Mouse (Mus musculus): ENCODE measurements around the gene Prss48. TPM values are rescaled to one million over a fixed set of nuclear protein-coding genes. Genes with fewer than 3 reads are reported as not detected.

Gene Prss48
- total and polyA plus RNA-seq, 3 experiments = not detected

GRCm38 (mm10) chr3:86033455-86034090 lies 31.3 kb upstream of the Prss48 start:
- Histone ChIP-seq H3K27ac (ENCODE audit: insufficient read depth, low read depth) (no peak overlapping the region), H3K4me2 (ENCODE audit: insufficient read depth, low read depth, poor library complexity, severe bottlenecking) (no peak overlapping the region), H3K9ac (ENCODE audit: insufficient read depth, low read depth) (no peak overlapping the region), H3K9me3 (replicated peaks; ENCODE audit: low read length) (no peaks in the 10 kb centered on the region), H3K27me3 (replicated peaks) (no peaks in the 10 kb centered on the region), H3K4me3 (replicated peaks in 1 of 3; ENCODE audit: low read depth in 2 of 3, low read length in 2 of 3, poor library complexity in 1 of 3) (no peak overlapping the region), H3K4me1 (ENCODE audit: control insufficient read depth in 1 of 2, insufficient read depth in 2 of 2) (no peaks in the 10 kb centered on the region), H3K36me3 (replicated peaks in 1 of 2; ENCODE audit: control insufficient read depth in 1 of 2, insufficient read depth in 1 of 2, low read length in 1 of 2) (no peaks in the 10 kb centered on the region), H3K79me2 (replicated peaks; ENCODE audit: control insufficient read depth, extremely low read depth, insufficient read depth, poor library complexity, severe bottlenecking) (no peaks in the 10 kb centered on the region)
- dilution Hi-C loops (cut with MboI; ENCODE audit: extremely low pct_ligation_motif_present, extremely low pct_unique_long_range_greater_than_20kb, low sequenced_read_pairs) (no loop called here), in situ Hi-C loops (cut with MboI; ENCODE audit: low pct_ligation_motif_present, low pct_unique_long_range_greater_than_20kb, low sequenced_read_pairs) (no loop called here)
- TF ChIP-seq UBTF (IDR thresholded peaks at IDR 0.05; ENCODE audit: low read depth, low read length) (no peak), NRF1 (IDR thresholded peaks at IDR 0.05; ENCODE audit: low read depth, low read length) (no peak), TCF12 (IDR thresholded peaks at IDR 0.05; ENCODE audit: low read depth, low read length) (no peak), EP300 (IDR thresholded peaks at IDR 0.05; ENCODE audit: low read length) (no peak), MXI1 (IDR thresholded peaks at IDR 0.05; ENCODE audit: low read depth, low read length) (no peak), KAT2A (IDR thresholded peaks at IDR 0.05; ENCODE audit: insufficient replicate concordance, low read length) (no peak), NELFE (IDR thresholded peaks at IDR 0.05; ENCODE audit: low read depth, low read length) (no peak), SIN3A (IDR thresholded peaks at IDR 0.05; ENCODE audit: low read length) (no peak), POLR2AphosphoS2 (IDR thresholded peaks at IDR 0.05; ENCODE audit: low read depth, low read length) (no peak), BHLHE40 (IDR thresholded peaks at IDR 0.05; ENCODE audit: low read depth, low read length) (no peak)
- DNase-seq (ENCODE audit: extremely low read depth) = no peak

- Histone ChIP-seq H3K9ac (ENCODE audit: insufficient read depth, low read depth) (no peak overlapping the region), H3K27ac (ENCODE audit: insufficient read depth, low read depth) (no peak overlapping the region), H3K36me3 (replicated peaks in 1 of 2; ENCODE audit: control insufficient read depth in 1 of 2, insufficient read depth in 1 of 2, low read length in 1 of 2) (no peaks in the 10 kb centered on the region), H3K27me3 (replicated peaks) (no peaks in the 10 kb centered on the region), H3K4me3 (replicated peaks in 1 of 3; ENCODE audit: low read depth in 2 of 3, low read length in 2 of 3, poor library complexity in 1 of 3) (no peak overlapping the region), H3K9me3 (replicated peaks; ENCODE audit: low read length) (no peaks in the 10 kb centered on the region), H3K4me2 (ENCODE audit: insufficient read depth, low read depth, poor library complexity, severe bottlenecking) (no peak overlapping the region), H3K4me1 (ENCODE audit: control insufficient read depth in 1 of 2, insufficient read depth in 2 of 2) (peaks cover 2% of the 10 kb centered on the region in 2 experiments; a peak in 2 of 4 replicates), H3K79me2 (replicated peaks; ENCODE audit: control insufficient read depth, extremely low read depth, insufficient read depth, poor library complexity, severe bottlenecking) (no peaks in the 10 kb centered on the region)
- no peak for DNase-seq (ENCODE audit: extremely low read depth)
- in situ Hi-C loops (cut with MboI; ENCODE audit: low pct_ligation_motif_present, low pct_unique_long_range_greater_than_20kb, low sequenced_read_pairs) = no loop called here
- TF ChIP-seq TCF12 (IDR thresholded peaks at IDR 0.05; ENCODE audit: low read depth, low read length) (no peak), POLR2AphosphoS2 (IDR thresholded peaks at IDR 0.05; ENCODE audit: low read depth, low read length) (no peak), ZC3H11A (IDR thresholded peaks at IDR 0.05; ENCODE audit: low read depth, low read length) (no peak), MAX (IDR thresholded peaks at IDR 0.05; ENCODE audit: low read length) (no peak), PAX5 (IDR thresholded peaks at IDR 0.05; ENCODE audit: low read length) (no peak), MEF2A (IDR thresholded peaks at IDR 0.05; ENCODE audit: borderline replicate concordance, low read depth, low read length) (no peak), MYC (IDR thresholded peaks at IDR 0.05; ENCODE audit: low read depth, low read length) (no peak), MXI1 (IDR thresholded peaks at IDR 0.05; ENCODE audit: low read depth, low read length) (no peak), KAT2A (IDR thresholded peaks at IDR 0.05; ENCODE audit: insufficient replicate concordance, low read length) (no peak), USF1 (IDR thresholded peaks at IDR 0.05; ENCODE audit: low read depth, low read length) (no peak), JUND (conservative IDR thresholded peaks at IDR 0.05; ENCODE audit: low read depth, low read length) (no peak), IRF4 (IDR thresholded peaks at IDR 0.05; ENCODE audit: low read depth, low read length) (no peak), BHLHE40 (IDR thresholded peaks at IDR 0.05; ENCODE audit: low read depth, low read length) (no peak)
- dilution Hi-C loops (cut with MboI; ENCODE audit: extremely low pct_ligation_motif_present, extremely low pct_unique_long_range_greater_than_20kb, low sequenced_read_pairs) = no loop called here
Observed at GRCm38 (mm10) chr3:86030566-86030965, 28.3 kb upstream of the Prss48 start.
